In genomic region chr11:3515216-3515615, GRCm38 (mm10) we compare ENCODE assay signal across 8 mouse cellular contexts. TPM values are rescaled to one million over a fixed set of nuclear protein-coding genes. Genes with fewer than 3 reads are reported as not detected.
A peak's percentile ranks its signal among the peaks of the same experiment; 100 is the strongest.
DNase-seq lines count a peak whose midpoint lies in the region; ATAC-seq and TF ChIP-seq lines count a peak whose summit lies in the region.

No protein-coding gene starts in this region.

- TF ChIP-seq POLR2A in spleen, adult 2 months (IDR thresholded peaks at IDR 0.05; ENCODE audit: low read depth, low read length): no peak

- no peaks in the 10 kb centered on the region for H3K9me3 ChIP-seq in erythroblast, embryonic 14.5 days (ENCODE audit: control insufficient read depth, low read length)
- H3K9me3 ChIP-seq in limb, embryonic 13.5 days: no peaks in the 10 kb centered on the region
- no peaks in the 10 kb centered on the region for H3K9me3 ChIP-seq in stomach, embryonic 15.5 days

- H3K27ac ChIP-seq in spleen, adult 2 months (ENCODE audit: insufficient read depth, low read length): no peak overlapping the region
- H3K27ac ChIP-seq in limb, embryonic 13.5 days: no peak overlapping the region; the same call in 1 of the 2 replicates
- no peak overlapping the region for H3K27ac ChIP-seq in stomach, embryonic 15.5 days

- TF ChIP-seq CTCF in spleen, adult 2 months (IDR thresholded peaks at IDR 0.05; ENCODE audit: extremely low read depth, insufficient read depth, insufficient read length, insufficient replicate concordance): no peak

- H3K9ac ChIP-seq in limb, embryonic 13.5 days: peak overlapping the region; percentile 79
- 0 out of 2 replicates have a peak overlapping the region, but pooled peaks have one; percentile 26 for H3K9ac ChIP-seq in stomach, embryonic 15.5 days

- H3K36me3 ChIP-seq in erythroblast, embryonic 14.5 days (ENCODE audit: control insufficient read depth): no peaks in the 10 kb centered on the region
- H3K36me3 ChIP-seq in spleen, adult 2 months (ENCODE audit: control insufficient read depth, insufficient read depth, low read length): no peaks in the 10 kb centered on the region
- H3K36me3 ChIP-seq in limb, embryonic 13.5 days: peaks cover 15% of the 10 kb centered on the region
- H3K36me3 ChIP-seq in stomach, embryonic 15.5 days: 0 out of 2 replicates have a peak, but pooled peaks cover 2% of the 10 kb centered on the region

- H3K4me2 ChIP-seq in limb, embryonic 13.5 days (replicated peaks): peak overlapping the region; percentile 77
- peak overlapping the region; percentile 71 for H3K4me2 ChIP-seq in stomach, embryonic 15.5 days

- peak overlapping the region; percentile 59 for H3K4me3 ChIP-seq in erythroblast, embryonic 14.5 days (replicated peaks)
- H3K4me3 ChIP-seq in spleen, adult 2 months (ENCODE audit: extremely low read depth, insufficient read depth, insufficient read length): peak overlapping the region; percentile 61; the same call in 1 of the 2 replicates
- peak overlapping the region; percentile 60 for H3K4me3 ChIP-seq in limb, embryonic 13.5 days
- H3K4me3 ChIP-seq in stomach, embryonic 15.5 days (replicated peaks): peak overlapping the region; percentile 51

- ATAC-seq in erythroblast, adult 5-6 weeks (replicated peaks; ENCODE audit: low FRiP score, poor library complexity, severe bottlenecking): no peak
- peak; percentile 29 for ATAC-seq in limb, embryonic 13.5 days (ENCODE audit: low FRiP score, low read depth)
- no peak for ATAC-seq in stomach, embryonic 15.5 days (ENCODE audit: insufficient read depth, low FRiP score, low read depth)

- H3K4me1 ChIP-seq in erythroblast, embryonic 14.5 days (ENCODE audit: control insufficient read depth): peaks cover 12% of the 10 kb centered on the region
- H3K4me1 ChIP-seq in spleen, adult 2 months (ENCODE audit: control insufficient read depth, insufficient read depth, insufficient read length): peaks cover 4% of the 10 kb centered on the region; the same call in 1 of the 2 replicates
- peaks cover 29% of the 10 kb centered on the region for H3K4me1 ChIP-seq in limb, embryonic 13.5 days
- H3K4me1 ChIP-seq in stomach, embryonic 15.5 days: peaks cover 21% of the 10 kb centered on the region

- WGBS in spleen, adult 2 months: 50% methylated on average over 4 of the region's 4 CpGs
- WGBS in limb, embryonic 13.5 days: 9% methylated on average over 4 of the region's 4 CpGs
- WGBS in stomach, embryonic 15.5 days: 12% methylated on average over 4 of the region's 4 CpGs

- no peak for DNase-seq in spleen, adult 2 months (ENCODE audit: low read depth in 1 of 2, low spot score in 2 of 2)
- no peak for DNase-seq in spleen, postnatal 4 days (ENCODE audit: low spot score in 2 of 2)
- no peak for DNase-seq in cerebellum, postnatal 25 days
- no peak for DNase-seq in yolk sac, embryonic 10.5 days (ENCODE audit: low spot score)

- peaks cover 45% of the 10 kb centered on the region for H3K27me3 ChIP-seq in erythroblast, embryonic 14.5 days (ENCODE audit: control insufficient read depth)
- H3K27me3 ChIP-seq in spleen, adult 2 months (ENCODE audit: control insufficient read depth, insufficient read depth, low read length): peaks cover 6% of the 10 kb centered on the region
- peaks cover 28% of the 10 kb centered on the region for H3K27me3 ChIP-seq in limb, embryonic 13.5 days
- H3K27me3 ChIP-seq in stomach, embryonic 15.5 days (replicated peaks): no peaks in the 10 kb centered on the region

RNA-seq across cellular contexts. Expression of gene Selenom, which starts 0.7 kb away (rescaled TPM):
- polyA plus RNA-seq in erythroblast, embryonic 14.5 days (2012): 0.37 and 0.41 TPM in 2 replicates
- total RNA-seq in erythroblast, adult 5-6 weeks (2015; ENCODE audit: low replicate concordance): not detected in 2 replicates
- total RNA-seq in erythroblast, adult 5-6 weeks (2017; ENCODE audit: low replicate concordance): 1.5 TPM in 1 of 2 replicates, not detected in the other
- polyA plus RNA-seq in spleen, adult 2 months (2012; rRNA removed): 36.7 and 50.7 TPM in 2 replicates
- polyA plus RNA-seq in limb, embryonic 13.5 days (2015; fragmentation: Nextera tagmentation; extraction: Ambion mirVana): 142 and 153 TPM in 2 replicates
- 125 and 131 TPM in 2 replicates for polyA plus RNA-seq in stomach, embryonic 15.5 days (2015; fragmentation: Nextera tagmentation; extraction: Ambion mirVana)

RNA-seq across cellular contexts. Expression of gene Inpp5j, which starts 10.6 kb away (rescaled TPM):
- polyA plus RNA-seq in erythroblast, embryonic 14.5 days (2012): 0.01 TPM in 1 of 2 replicates, not detected in the other
- total RNA-seq in erythroblast, adult 5-6 weeks (2015; ENCODE audit: low replicate concordance): 0.38 and 2.5 TPM in 2 replicates
- total RNA-seq in erythroblast, adult 5-6 weeks (2017; ENCODE audit: low replicate concordance): 0.34 and 0.42 TPM in 2 replicates
- polyA plus RNA-seq in spleen, adult 2 months (2012; rRNA removed): 1.1 and 1.9 TPM in 2 replicates
- polyA plus RNA-seq in limb, embryonic 13.5 days (2015; fragmentation: Nextera tagmentation; extraction: Ambion mirVana): 0.09 and 0.23 TPM in 2 replicates
- polyA plus RNA-seq in stomach, embryonic 15.5 days (2015; fragmentation: Nextera tagmentation; extraction: Ambion mirVana): 2.9 and 3.4 TPM in 2 replicates

RNA-seq across cellular contexts. Expression of gene Smtn, which starts 25.2 kb away (rescaled TPM):
- 0.65 and 0.67 TPM in 2 replicates for polyA plus RNA-seq in erythroblast, embryonic 14.5 days (2012)
- total RNA-seq in erythroblast, adult 5-6 weeks (2015; ENCODE audit: low replicate concordance): 4.2 and 13.6 TPM in 2 replicates
- total RNA-seq in erythroblast, adult 5-6 weeks (2017; ENCODE audit: low replicate concordance): 2.0 and 2.7 TPM in 2 replicates
- polyA plus RNA-seq in spleen, adult 2 months (2012; rRNA removed): 13.0 and 14.6 TPM in 2 replicates
- polyA plus RNA-seq in limb, embryonic 13.5 days (2015; fragmentation: Nextera tagmentation; extraction: Ambion mirVana): 57.8 and 63.6 TPM in 2 replicates
- polyA plus RNA-seq in stomach, embryonic 15.5 days (2015; fragmentation: Nextera tagmentation; extraction: Ambion mirVana): 97.9 and 105 TPM in 2 replicates

RNA-seq across cellular contexts. Expression of gene Pla2g3, which starts 27.1 kb away (rescaled TPM):
- polyA plus RNA-seq in erythroblast, embryonic 14.5 days (2012): 0.01 TPM in 1 of 2 replicates, not detected in the other
- total RNA-seq in erythroblast, adult 5-6 weeks (2015; ENCODE audit: low replicate concordance): not detected in 2 replicates
- total RNA-seq in erythroblast, adult 5-6 weeks (2017; ENCODE audit: low replicate concordance): 0.28 TPM in 1 of 2 replicates, not detected in the other
- 0.15 and 0.30 TPM in 2 replicates for polyA plus RNA-seq in spleen, adult 2 months (2012; rRNA removed)
- 0.22 and 0.38 TPM in 2 replicates for polyA plus RNA-seq in limb, embryonic 13.5 days (2015; fragmentation: Nextera tagmentation; extraction: Ambion mirVana)
- polyA plus RNA-seq in stomach, embryonic 15.5 days (2015; fragmentation: Nextera tagmentation; extraction: Ambion mirVana): 0.48 and 0.82 TPM in 2 replicates

Comparison
In these comparisons a context has a peak if more than half of its experiments do, and no peak if none do; other contexts are left out.
1. RNA of gene Selenom, which starts 0.7 kb away (polyA plus RNA-seq): 142 to 153 TPM in limb, embryonic 13.5 days, 125 to 131 TPM in stomach, embryonic 15.5 days and 36.7 to 50.7 TPM in spleen, adult 2 months; 0.37 to 0.41 TPM in erythroblast, embryonic 14.5 days; every median in the first group is over 10 times any median in the second.
2. Peak in every context shown above with its lines, with median percentiles within 50 percentile points of each other: H3K4me3 ChIP-seq.